Mouse (Mus musculus): ENCODE measurements around the gene Arid5b. TPM values are rescaled to one million over a fixed set of nuclear protein-coding genes. Genes with fewer than 3 reads are reported as not detected.

Gene Arid5b
- total and polyA plus RNA-seq, 2 experiments from 2014 or later = 13.3 to 13.6 TPM

GRCm38 (mm10) chr10:68123446-68123845 lies 155.1 kb downstream of the Arid5b start:
- no peak for TF ChIP-seq CTCF (IDR thresholded peaks at IDR 0.05)
- ATAC-seq (ENCODE audit: low FRiP score) = no peak
- Histone ChIP-seq H3K27me3 (ENCODE audit: insufficient read depth, low read length) (no peaks in the 10 kb centered on the region), H3K9me3 (ENCODE audit: low read length) (no peaks in the 10 kb centered on the region), H3K4me3 (ENCODE audit: low read depth, low read length) (no peak overlapping the region), H3K36me3 (ENCODE audit: insufficient read depth, low read length) (no peaks in the 10 kb centered on the region), H3K27ac (ENCODE audit: low read depth, low read length) (no peak overlapping the region), H3K4me2 (ENCODE audit: low read depth, low read length, poor library complexity, severe bottlenecking) (no peak overlapping the region), H3K9ac (replicated peaks; ENCODE audit: low read length, poor library complexity, severe bottlenecking) (no peak overlapping the region), H3K4me1 (ENCODE audit: insufficient read depth, low read length) (peaks cover 5% of the 10 kb centered on the region; the same call in 1 of the 2 replicates)
- WGBS = 87% methylated on average over 4 of the region's 4 CpGs
- no peak for DNase-seq (ENCODE audit: low spot score)

GRCm38 (mm10) chr10:68121960-68122359 lies 156.6 kb downstream of the Arid5b start:
- H3K4me1 ChIP-seq (ENCODE audit: insufficient read depth, low read length) = peaks cover 5% of the 10 kb centered on the region; the same call in 1 of the 2 replicates
- H3K9ac ChIP-seq (replicated peaks; ENCODE audit: low read length, poor library complexity, severe bottlenecking) = no peak overlapping the region
- no peak for TF ChIP-seq CTCF (IDR thresholded peaks at IDR 0.05)
- H3K4me3 ChIP-seq (ENCODE audit: low read depth, low read length) = no peak overlapping the region
- no peaks in the 10 kb centered on the region for H3K36me3 ChIP-seq (ENCODE audit: insufficient read depth, low read length)
- 87% methylated on average over 4 of the region's 4 CpGs for WGBS
- no peak overlapping the region for H3K27ac ChIP-seq (ENCODE audit: low read depth, low read length)
- H3K4me2 ChIP-seq (ENCODE audit: low read depth, low read length, poor library complexity, severe bottlenecking) = no peak overlapping the region
- DNase-seq (ENCODE audit: low spot score) (no peak), ATAC-seq (ENCODE audit: low FRiP score) (no peak)
- H3K9me3 ChIP-seq (ENCODE audit: low read length) = no peaks in the 10 kb centered on the region
- no peaks in the 10 kb centered on the region for H3K27me3 ChIP-seq (ENCODE audit: insufficient read depth, low read length)

- no peak overlapping the region for H3K4me2 ChIP-seq (ENCODE audit: low read depth, low read length, poor library complexity, severe bottlenecking)
- no peak for TF ChIP-seq CTCF (IDR thresholded peaks at IDR 0.05)
- peaks cover 5% of the 10 kb centered on the region; the same call in 1 of the 2 replicates for H3K4me1 ChIP-seq (ENCODE audit: insufficient read depth, low read length)
- H3K27me3 ChIP-seq (ENCODE audit: insufficient read depth, low read length) = no peaks in the 10 kb centered on the region
- no peaks in the 10 kb centered on the region for H3K9me3 ChIP-seq (ENCODE audit: low read length)
- no peaks in the 10 kb centered on the region for H3K36me3 ChIP-seq (ENCODE audit: insufficient read depth, low read length)
- no peak for ATAC-seq (ENCODE audit: low FRiP score)
- no peak overlapping the region for H3K9ac ChIP-seq (replicated peaks; ENCODE audit: low read length, poor library complexity, severe bottlenecking)
- H3K27ac ChIP-seq (ENCODE audit: low read depth, low read length) = no peak overlapping the region
- WGBS = 94% methylated on average over 2 of the region's 2 CpGs
- DNase-seq (ENCODE audit: low spot score) = no peak
- H3K4me3 ChIP-seq (ENCODE audit: low read depth, low read length) = no peak overlapping the region
These were observed 157.3 kb downstream of the Arid5b start for GRCm38 (mm10) chr10:68121251-68121650.

GRCm38 (mm10) chr10:68120011-68120410 lies 158.5 kb downstream of the Arid5b start:
- no peaks in the 10 kb centered on the region for H3K9me3 ChIP-seq (ENCODE audit: low read length)
- WGBS = 91% methylated on average over 4 of the region's 4 CpGs
- no peaks in the 10 kb centered on the region for H3K36me3 ChIP-seq (ENCODE audit: insufficient read depth, low read length)
- no peaks in the 10 kb centered on the region for H3K4me1 ChIP-seq (ENCODE audit: insufficient read depth, low read length)
- ATAC-seq (ENCODE audit: low FRiP score) = no peak
- DNase-seq (ENCODE audit: low spot score) = no peak
- no peak overlapping the region for H3K9ac ChIP-seq (replicated peaks; ENCODE audit: low read length, poor library complexity, severe bottlenecking)
- H3K27ac ChIP-seq (ENCODE audit: low read depth, low read length) = no peak overlapping the region
- no peak overlapping the region for H3K4me3 ChIP-seq (ENCODE audit: low read depth, low read length)
- TF ChIP-seq CTCF (IDR thresholded peaks at IDR 0.05) = no peak
- H3K27me3 ChIP-seq (ENCODE audit: insufficient read depth, low read length) = no peaks in the 10 kb centered on the region
- no peak overlapping the region for H3K4me2 ChIP-seq (ENCODE audit: low read depth, low read length, poor library complexity, severe bottlenecking)

GRCm38 (mm10) chr10:68119285-68119684 lies 159.3 kb downstream of the Arid5b start:
- Histone ChIP-seq H3K4me2 (ENCODE audit: low read depth, low read length, poor library complexity, severe bottlenecking) (no peak overlapping the region), H3K27me3 (ENCODE audit: insufficient read depth, low read length) (no peaks in the 10 kb centered on the region), H3K4me3 (ENCODE audit: low read depth, low read length) (no peak overlapping the region), H3K36me3 (ENCODE audit: insufficient read depth, low read length) (no peaks in the 10 kb centered on the region), H3K9ac (replicated peaks; ENCODE audit: low read length, poor library complexity, severe bottlenecking) (no peak overlapping the region), H3K9me3 (ENCODE audit: low read length) (no peaks in the 10 kb centered on the region), H3K4me1 (ENCODE audit: insufficient read depth, low read length) (no peaks in the 10 kb centered on the region), H3K27ac (ENCODE audit: low read depth, low read length) (no peak overlapping the region)
- DNase-seq (ENCODE audit: low spot score) (no peak), ATAC-seq (ENCODE audit: low FRiP score) (no peak)
- 82% methylated on average over 6 of the region's 6 CpGs for WGBS
- TF ChIP-seq CTCF (IDR thresholded peaks at IDR 0.05) = no peak

GRCm38 (mm10) chr10:68114955-68115354 lies 163.6 kb downstream of the Arid5b start:
- ATAC-seq (ENCODE audit: low FRiP score) = no peak
- Histone ChIP-seq H3K36me3 (ENCODE audit: insufficient read depth, low read length) (no peaks in the 10 kb centered on the region), H3K4me3 (ENCODE audit: low read depth, low read length) (no peak overlapping the region), H3K4me1 (ENCODE audit: insufficient read depth, low read length) (no peaks in the 10 kb centered on the region), H3K27me3 (ENCODE audit: insufficient read depth, low read length) (no peaks in the 10 kb centered on the region), H3K9ac (replicated peaks; ENCODE audit: low read length, poor library complexity, severe bottlenecking) (no peak overlapping the region), H3K27ac (ENCODE audit: low read depth, low read length) (no peak overlapping the region), H3K4me2 (ENCODE audit: low read depth, low read length, poor library complexity, severe bottlenecking) (no peak overlapping the region), H3K9me3 (ENCODE audit: low read length) (no peaks in the 10 kb centered on the region)
- 91% methylated on average over 3 of the region's 3 CpGs for WGBS
- DNase-seq (ENCODE audit: low spot score) = no peak
- TF ChIP-seq CTCF (IDR thresholded peaks at IDR 0.05) = no peak
